Mouse (Mus musculus) kidney, postnatal 4 days (tissue): ENCODE results near the gene Efs.

Experiments used
- DNase-seq, 2 experiments: peaks; one replicate each; pipeline ENCODE4 v3.0.0; 2021; ENCODE audit warnings: mixed read lengths in 2 of 2

Efs gene

GRCm38 (mm10) chr14:54920076-54920685 lies 5.7 kb downstream of the Efs start:
- peak; percentile 31 to 46 for DNase-seq

GRCm38 (mm10) chr14:54913343-54913742 lies 12.6 kb downstream of the Efs start:
- DNase-seq, result no peak

GRCm38 (mm10) chr14:54912886-54913285 lies 13.0 kb downstream of the Efs start, which contains the start of gene Slc22a17:
Slc22a17 (minus strand) TSS chr14:54913132.
- DNase-seq, result peak; percentile 83 to 87

DNA sequence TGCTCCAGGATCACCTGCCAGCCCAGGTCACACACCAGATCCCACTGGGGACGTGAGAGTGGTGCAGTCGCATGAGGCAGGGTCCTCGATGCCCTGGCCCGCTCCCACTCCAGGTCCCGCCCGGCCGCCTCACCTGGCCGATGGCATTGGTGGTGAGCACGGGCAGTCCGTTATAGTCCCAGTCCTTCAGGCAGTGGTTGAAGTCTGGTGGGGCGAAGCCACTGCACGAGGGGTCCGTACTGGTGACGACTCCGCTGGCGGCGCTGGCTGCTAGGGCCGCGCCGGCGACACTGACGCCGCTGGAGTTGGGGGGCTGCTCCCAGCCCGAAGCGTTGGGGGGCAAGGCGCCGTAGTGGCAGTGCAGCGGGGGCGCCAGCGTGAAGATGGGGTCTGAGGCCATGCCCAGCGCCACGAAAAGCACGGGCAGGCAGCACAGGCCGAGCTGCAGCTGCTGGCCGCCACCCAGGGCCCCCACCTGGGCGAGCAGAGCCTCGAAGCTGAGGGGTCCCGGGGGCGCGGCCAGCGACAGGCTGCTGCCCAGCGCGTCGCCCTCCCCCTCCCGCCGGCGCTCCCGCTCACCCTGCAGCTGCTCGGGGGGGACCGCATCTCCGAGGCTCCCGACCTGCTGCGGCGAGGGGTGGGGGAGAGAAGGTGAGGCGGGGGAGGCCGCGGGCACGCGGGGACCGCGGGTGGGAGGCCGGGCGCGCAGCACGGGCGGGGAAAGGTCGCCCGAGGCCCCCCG lies 13.6 kb downstream of the Efs start:
- DNase-seq, result peak; percentile 39 to 67

DNA sequence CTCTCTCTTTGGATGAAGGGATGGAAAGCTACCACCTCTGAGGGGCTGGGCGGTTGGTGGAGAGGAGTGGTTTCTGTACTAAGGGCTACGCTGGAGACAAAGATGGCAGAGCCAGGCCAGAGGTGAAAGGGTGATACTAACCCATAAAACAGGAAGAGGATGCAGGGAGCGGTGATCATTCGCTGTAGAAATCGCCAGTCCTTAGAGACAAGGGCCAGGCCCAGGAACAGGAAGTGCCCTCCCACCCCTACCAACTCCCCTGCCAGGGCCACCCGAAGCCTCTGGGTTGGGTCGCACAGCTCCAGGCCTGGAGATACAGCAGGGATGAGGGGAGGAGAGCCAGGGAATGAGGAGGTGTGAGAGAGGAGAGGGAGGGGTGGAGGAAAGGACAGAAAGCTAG lies 17.2 kb downstream of the Efs start:
- no peak for DNase-seq

GRCm38 (mm10) chr14:54903641-54904040 lies 22.3 kb downstream of the Efs start:
- DNase-seq, result no peak

GRCm38 (mm10) chr14:54900383-54900782 lies 25.5 kb downstream of the Efs start:
- DNase-seq, result peak; percentile 74 to 81

GRCm38 (mm10) chr14:54897445-54897844 lies 28.5 kb downstream of the Efs start:
- peak; percentile 46 to 69 for DNase-seq

DNA sequence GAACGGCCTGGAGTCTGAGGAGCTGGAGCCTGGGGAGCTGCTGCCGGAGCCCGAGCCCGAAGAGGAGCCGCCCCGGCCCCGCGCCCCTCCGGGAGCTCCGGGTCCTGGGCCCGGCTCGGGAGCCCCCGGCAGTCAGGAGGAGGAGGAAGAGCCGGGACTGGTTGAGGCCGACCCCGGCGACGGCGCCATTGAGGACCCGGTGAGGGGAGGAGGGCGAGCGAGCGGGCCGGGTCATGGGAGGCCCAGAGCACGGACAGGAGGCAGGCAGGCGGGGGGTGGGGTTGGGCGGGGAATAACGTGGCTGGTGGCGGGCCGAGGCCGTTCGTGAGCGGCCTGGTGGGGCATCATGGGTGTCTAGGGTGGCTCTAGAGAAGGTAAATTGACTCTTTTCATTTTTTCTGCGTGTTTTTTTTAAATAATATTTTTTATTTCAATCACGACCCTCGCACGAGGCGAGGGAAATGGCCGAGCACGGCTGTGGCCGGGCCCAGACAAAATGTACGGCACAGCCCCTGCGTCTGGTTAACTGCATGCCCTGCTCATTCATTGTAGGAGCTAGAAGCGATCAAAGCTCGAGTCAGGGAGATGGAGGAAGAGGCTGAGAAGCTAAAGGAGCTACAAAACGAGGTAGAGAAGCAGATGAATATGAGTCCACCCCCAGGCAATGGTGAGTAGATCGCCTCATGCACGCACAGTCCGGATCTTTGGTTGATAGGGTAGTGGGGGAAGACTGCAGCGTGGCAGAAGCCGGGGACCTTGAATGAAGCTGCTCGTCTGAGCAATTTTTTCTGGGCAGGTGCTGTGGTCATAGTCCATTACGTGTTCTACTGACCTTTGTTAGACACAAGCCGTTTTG lies 31.4 kb downstream of the Efs start:
- DNase-seq, result peak; percentile 75 to 83

- DNase-seq, result peak; percentile 96 to 97
These were observed 32.2 kb downstream of the Efs start for GRCm38 (mm10) chr14:54893651-54894181.

DNA sequence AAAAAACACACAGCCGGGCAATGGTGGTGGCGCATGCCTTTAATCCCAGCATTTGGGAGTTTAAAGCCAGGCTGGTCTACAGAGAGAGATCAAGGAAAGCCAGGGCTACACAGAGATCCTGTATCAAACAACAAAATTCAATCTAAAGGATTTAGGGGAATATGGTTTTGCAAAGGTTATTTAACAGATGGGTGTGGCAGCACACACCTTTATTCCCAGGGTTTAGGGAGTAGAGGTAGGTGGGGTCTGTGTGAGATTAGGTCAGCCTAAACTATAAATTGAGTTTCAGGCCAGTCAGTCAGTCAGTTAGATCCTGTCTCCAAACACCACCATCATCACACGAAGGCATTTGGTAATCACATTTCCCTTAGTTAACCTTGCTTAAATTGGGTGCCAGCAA lies 33.7 kb downstream of the Efs start, which contains the start of gene Pabpn1:
Gene Pabpn1, plus strand, starts transcription at position 301 of the 400 bp plus-strand sequence.
- no peak for DNase-seq

DNA sequence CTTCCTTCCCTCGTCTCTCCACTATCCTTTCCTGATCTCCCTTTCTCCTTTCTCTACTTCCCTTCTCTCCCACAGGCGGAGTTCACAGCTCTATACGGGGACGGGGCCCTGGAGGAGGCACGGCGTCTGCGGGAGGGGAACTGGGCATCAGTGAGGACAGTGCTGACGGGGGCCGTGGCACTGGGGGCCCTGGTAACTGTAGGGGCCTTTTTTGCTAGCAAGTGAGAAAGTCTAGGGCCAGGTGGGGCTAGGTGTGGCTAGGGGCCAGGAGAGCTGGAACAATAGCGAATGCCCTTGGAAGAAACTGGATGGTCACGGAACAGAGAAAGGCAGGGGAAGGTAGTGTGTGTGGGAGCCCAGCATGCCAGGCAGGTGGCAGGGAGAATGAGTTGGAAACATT lies 40.6 kb downstream of the Efs start:
- no peak for DNase-seq

DNA sequence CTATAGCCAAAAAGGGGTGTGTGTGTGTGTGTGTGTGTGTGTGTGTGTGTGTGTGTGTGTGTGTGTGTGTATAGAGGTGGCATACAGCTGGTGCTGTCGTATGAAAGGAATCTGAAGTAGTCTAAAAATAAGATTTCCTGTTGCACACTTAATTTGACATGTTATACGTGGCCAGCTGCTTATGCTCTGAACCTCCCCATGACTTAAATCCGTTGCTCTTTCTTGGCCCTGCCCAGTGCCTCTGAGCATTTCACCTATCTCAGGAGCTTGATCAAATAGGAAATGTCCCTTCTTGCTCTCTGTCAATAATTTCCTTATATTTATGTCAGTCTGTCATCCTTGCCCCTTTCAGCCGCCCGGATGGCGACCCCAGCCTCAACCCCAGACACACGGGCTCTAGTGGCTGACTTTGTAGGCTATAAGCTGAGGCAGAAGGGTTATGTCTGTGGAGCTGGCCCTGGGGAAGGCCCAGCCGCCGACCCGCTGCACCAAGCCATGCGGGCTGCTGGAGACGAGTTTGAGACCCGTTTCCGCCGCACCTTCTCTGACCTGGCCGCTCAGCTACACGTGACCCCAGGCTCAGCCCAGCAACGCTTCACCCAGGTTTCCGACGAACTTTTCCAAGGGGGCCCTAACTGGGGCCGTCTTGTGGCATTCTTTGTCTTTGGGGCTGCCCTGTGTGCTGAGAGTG lies 41.8 kb downstream of the Efs start:
- peak; percentile 28 to 42 for DNase-seq

DNA sequence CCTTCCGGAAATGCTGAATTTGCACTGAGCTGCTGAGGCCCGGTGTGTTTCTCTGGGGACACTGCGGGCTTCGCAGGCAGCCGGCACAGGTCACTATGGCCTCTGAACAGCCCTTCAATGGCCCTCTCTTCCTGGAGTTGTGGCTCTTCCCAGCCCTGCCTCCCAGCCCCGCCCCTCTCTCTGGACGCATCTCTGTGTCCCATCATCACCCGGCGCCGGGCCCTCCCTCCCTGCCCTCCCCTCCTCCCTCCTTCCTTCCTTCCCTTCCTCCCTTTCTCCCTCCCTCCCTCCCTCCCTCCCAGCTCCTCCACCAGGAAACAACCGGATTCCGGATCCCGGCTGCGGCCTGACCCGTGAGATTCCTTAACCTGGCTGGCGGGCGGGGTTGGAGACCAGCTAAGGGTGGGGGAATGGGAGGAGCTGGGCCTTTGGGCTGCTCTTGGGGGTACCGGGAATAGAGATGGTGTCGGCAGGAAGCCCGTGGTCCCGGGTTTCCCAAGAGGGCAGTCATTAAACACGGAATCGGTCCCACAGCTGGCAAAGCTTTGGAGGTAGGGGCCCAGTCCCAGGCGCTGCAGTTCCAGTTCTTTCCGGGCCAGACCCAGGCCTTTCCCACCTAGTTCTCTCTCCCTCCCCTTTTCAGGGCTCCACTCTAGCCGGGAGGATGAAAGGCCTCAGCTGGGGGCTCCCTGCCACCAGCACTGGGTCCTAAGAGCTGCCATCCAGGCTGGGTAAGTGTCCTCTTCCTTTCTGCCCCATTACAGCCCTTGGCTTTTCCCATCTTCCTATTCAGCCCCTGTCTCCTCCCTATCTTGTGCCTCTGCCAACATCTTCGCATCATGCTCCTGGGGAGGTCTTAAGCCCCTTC lies 42.5 kb downstream of the Efs start, which contains the start of the genes Bcl2l2 and Gm20521:
Gene Bcl2l2, plus strand, starts transcription at position 224 of the 868 bp plus-strand sequence.
Gene Gm20521, plus strand, starts transcription at position 288 of the 868 bp plus-strand sequence.
- peak; percentile 93 to 96 for DNase-seq

GRCm38 (mm10) chr14:54877048-54877715 lies 48.7 kb downstream of the Efs start, which contains the start of gene Ppp1r3e:
Ppp1r3e (minus strand) TSS chr14:54877550.
- DNase-seq, result peak; percentile 73 to 83

DNA sequence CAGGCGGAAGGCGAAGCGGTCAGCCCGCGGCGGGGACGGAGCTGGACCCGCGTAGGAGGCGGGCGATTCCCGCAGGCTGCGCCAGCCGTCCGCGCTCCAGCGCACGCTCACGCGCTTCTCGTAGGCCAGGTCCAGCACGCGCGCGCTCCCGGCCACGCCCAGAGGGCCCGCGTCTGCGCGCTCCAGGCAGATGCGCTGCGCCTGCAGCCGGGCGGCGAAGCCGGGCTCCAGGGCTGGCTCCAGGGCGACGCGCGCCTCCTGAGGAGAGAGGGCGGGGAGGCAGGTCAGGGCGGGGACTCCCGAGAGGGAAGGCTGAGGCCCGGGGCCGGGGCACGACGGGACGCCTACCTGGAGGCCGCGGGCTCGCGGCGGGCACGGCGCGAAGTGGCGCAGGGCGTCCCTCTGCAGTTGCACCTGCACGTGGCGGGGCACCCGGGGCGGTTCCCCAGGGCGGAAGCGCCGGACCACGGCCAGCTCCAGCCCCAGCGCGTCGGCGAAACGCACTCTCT lies 49.3 kb downstream of the Efs start:
- peak; percentile 90 to 95 for DNase-seq

DNA sequence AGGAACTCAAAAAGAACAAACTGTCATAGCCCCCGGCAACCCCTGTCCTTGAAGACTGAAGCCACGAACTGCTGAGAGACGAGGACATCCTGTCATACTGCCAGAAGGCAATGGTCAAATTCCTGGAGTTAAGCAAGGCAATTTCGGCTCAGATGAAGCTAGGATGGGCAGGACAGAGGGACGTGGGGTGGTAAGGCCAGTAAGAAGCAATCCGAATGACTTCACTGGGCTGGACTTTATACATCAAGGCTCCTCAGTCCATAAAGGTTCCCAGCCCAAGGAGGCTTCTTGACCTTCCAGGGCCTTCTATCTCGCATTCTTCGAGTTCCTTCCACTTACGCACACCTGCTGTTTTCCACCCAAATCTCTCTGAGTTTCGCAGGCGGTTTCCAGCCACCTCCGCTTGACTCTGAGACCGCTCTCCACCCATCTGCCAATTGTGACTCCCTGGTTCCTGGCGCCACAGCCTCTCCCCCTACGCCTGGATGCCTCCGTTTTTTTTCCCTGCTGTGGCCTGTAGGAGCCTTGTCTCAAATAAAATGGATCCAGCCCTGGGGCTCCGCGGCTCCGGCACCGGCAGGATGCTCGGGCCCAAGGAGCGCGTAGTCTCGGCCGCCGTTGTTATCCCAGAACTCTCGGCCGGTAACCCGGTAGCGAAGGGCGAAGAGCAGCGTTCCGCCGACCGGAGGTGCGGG lies 49.9 kb downstream of the Efs start:
- no peak for DNase-seq

- DNase-seq, result no peak
These were observed 51.8 kb downstream of the Efs start for GRCm38 (mm10) chr14:54874165-54874564.

DNA sequence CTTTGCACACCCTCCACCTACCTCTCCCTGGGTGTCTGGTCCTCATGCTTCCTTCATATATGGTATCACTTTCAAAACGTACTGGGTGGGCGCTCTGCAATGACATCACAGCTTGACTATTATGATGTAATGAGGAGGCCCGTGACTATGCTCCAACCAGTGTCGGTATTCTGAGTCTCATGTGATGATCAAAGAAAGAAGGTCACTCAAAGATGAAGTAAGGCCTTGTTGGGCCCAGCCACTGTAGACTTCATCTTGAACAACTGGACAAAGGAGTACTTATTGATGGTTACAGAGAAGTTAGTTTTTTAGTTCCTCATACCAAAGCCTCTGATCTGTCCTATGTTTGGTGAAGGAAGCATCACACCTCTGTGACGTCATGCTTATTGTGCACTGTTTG lies 55.1 kb downstream of the Efs start, which contains the start of gene Homez:
Gene Homez, minus strand, starts transcription at position 101 of the 400 bp plus-strand sequence.
- no peak for DNase-seq
